Mouse (Mus musculus) embryonic facial prominence, embryonic 13.5 days (tissue): ENCODE measurements at regions not wholly inside any gene's neighbourhood (a gene's known extent, or its start where the extent isn't known, plus 50 kb on each side); places are given as distances from the start of the nearest gene placed in this dataset.

Experiments used
- ATAC-seq: fragments of 200-750 bp; cut with Nextera tagmentation; 2 replicates; pipeline ENCODE4 v1.8.0; 2017; ENCODE audit warnings: low read depth; ENCODE audit not compliant: insufficient number of reproducible peaks, insufficient read depth, low FRiP score, low TSS enrichment
- H3K27ac ChIP-seq: fragments of 300-500 bp; sonication (generic); 2 replicates; pipeline ENCODE4 v1.5.1; 2015; ENCODE audit warnings: moderate library complexity, mild to moderate bottlenecking, inconsistent platforms
- H3K27me3 ChIP-seq: fragments of 300-500 bp; sonication (generic); 2 replicates; pipeline ENCODE4 v1.6.1; 2015; ENCODE audit warnings: mild to moderate bottlenecking, inconsistent platforms
- H3K36me3 ChIP-seq: fragments of 300-500 bp; sonication (generic); 2 replicates; pipeline ENCODE4 v1.6.1; 2015; ENCODE audit warnings: mild to moderate bottlenecking, inconsistent platforms
- H3K4me1 ChIP-seq: fragments of 300-500 bp; sonication (generic); 2 replicates; pipeline ENCODE4 v1.6.1; 2015; ENCODE audit warnings: inconsistent platforms
- H3K4me2 ChIP-seq: fragments of 300-500 bp; sonication (generic); 2 replicates; pipeline ENCODE4 v1.6.1; 2015; ENCODE audit warnings: moderate library complexity, mild to moderate bottlenecking, inconsistent platforms
- H3K4me3 ChIP-seq: fragments of 300-500 bp; sonication (generic); 2 replicates; pipeline ENCODE4 v1.5.1; 2015; ENCODE audit warnings: mild to moderate bottlenecking, inconsistent platforms
- H3K9ac ChIP-seq: fragments of 300-500 bp; sonication (generic); 2 replicates; pipeline ENCODE4 v1.6.1; 2015; ENCODE audit warnings: mild to moderate bottlenecking, inconsistent platforms
- H3K9me3 ChIP-seq: fragments of 300-500 bp; sonication (generic); 2 replicates; pipeline ENCODE4 v1.6.1; 2016; ENCODE audit warnings: inconsistent platforms
- WGBS: fragments of 180-500 bp; shearing (Covaris S2); methylation state at CpG from one replicate; pipeline ENCODE4 v1.1.7; 2015; ENCODE audit warnings: mixed read lengths; 5-methylcytosine and 5-hydroxymethylcytosine counted together

GRCm38 (mm10) chr13:103396526-103397020 is 62.3 kb upstream of the Mast4 start:
- Histone ChIP-seq H3K9ac (no peak overlapping the region), H3K9me3 (no peaks in the 10 kb centered on the region), H3K36me3 (no peaks in the 10 kb centered on the region), H3K27ac (no peak overlapping the region), H3K4me3 (no peak overlapping the region), H3K4me1 (no peaks in the 10 kb centered on the region), H3K4me2 (no peak overlapping the region), H3K27me3 (no peaks in the 10 kb centered on the region)
- 82% methylated on average over 2 of the region's 2 CpGs for WGBS
- no peak for ATAC-seq

GRCm38 (mm10) chr13:103396099-103396498 is 61.8 kb upstream of the Mast4 start:
- Histone ChIP-seq H3K36me3 (no peaks in the 10 kb centered on the region), H3K27me3 (no peaks in the 10 kb centered on the region), H3K4me3 (no peak overlapping the region), H3K4me1 (no peaks in the 10 kb centered on the region), H3K4me2 (no peak overlapping the region), H3K27ac (no peak overlapping the region), H3K9me3 (no peaks in the 10 kb centered on the region), H3K9ac (no peak overlapping the region)
- 83% methylated on average over 9 of the region's 9 CpGs for WGBS
- no peak for ATAC-seq

GRCm38 (mm10) chr13:103392581-103392980 is 58.3 kb upstream of the Mast4 start:
- Histone ChIP-seq H3K4me3 (no peak overlapping the region), H3K9ac (no peak overlapping the region), H3K4me1 (no peaks in the 10 kb centered on the region), H3K4me2 (no peak overlapping the region), H3K27me3 (no peaks in the 10 kb centered on the region), H3K27ac (no peak overlapping the region), H3K36me3 (no peaks in the 10 kb centered on the region), H3K9me3 (no peaks in the 10 kb centered on the region)
- no peak for ATAC-seq
- WGBS: 70% methylated on average over 3 of the region's 3 CpGs

GRCm38 (mm10) chr13:103391396-103391795 is 57.1 kb upstream of the Mast4 start:
- Histone ChIP-seq H3K9me3 (no peaks in the 10 kb centered on the region), H3K9ac (no peak overlapping the region), H3K4me1 (no peaks in the 10 kb centered on the region), H3K27ac (no peak overlapping the region), H3K4me3 (no peak overlapping the region), H3K4me2 (no peak overlapping the region), H3K36me3 (no peaks in the 10 kb centered on the region), H3K27me3 (no peaks in the 10 kb centered on the region)
- WGBS: 83% methylated on average over 4 of the region's 4 CpGs
- no peak for ATAC-seq

DNA sequence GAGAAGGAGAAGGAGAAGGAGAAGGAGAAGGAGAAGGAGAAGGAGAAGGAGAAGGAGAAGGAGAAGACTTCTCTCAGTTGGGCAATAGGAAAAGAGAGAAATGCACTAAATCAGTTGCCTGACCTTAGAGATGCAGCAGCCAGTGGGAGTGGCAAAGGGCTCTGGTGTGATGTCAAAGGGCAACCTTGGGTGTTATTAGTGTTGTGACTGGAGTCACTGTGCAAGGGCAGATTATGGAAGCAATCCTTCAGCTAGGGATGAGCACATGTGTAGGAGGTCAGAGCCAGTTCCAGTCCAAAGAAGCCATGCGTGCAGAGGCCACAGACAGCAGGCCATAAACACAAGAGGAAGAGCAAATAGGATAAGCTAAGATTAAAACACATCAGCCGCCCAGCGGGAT is 56.7 kb upstream of the Mast4 start:
- no peaks in the 10 kb centered on the region for H3K4me1 ChIP-seq
- no peak overlapping the region for H3K9ac ChIP-seq
- no peak for ATAC-seq
- no peaks in the 10 kb centered on the region for H3K36me3 ChIP-seq
- H3K4me2 ChIP-seq: no peak overlapping the region
- H3K9me3 ChIP-seq: no peaks in the 10 kb centered on the region
- H3K27ac ChIP-seq: no peak overlapping the region
- H3K4me3 ChIP-seq: no peak overlapping the region
- 93% methylated on average over 3 of the region's 3 CpGs for WGBS
- H3K27me3 ChIP-seq: no peaks in the 10 kb centered on the region

DNA sequence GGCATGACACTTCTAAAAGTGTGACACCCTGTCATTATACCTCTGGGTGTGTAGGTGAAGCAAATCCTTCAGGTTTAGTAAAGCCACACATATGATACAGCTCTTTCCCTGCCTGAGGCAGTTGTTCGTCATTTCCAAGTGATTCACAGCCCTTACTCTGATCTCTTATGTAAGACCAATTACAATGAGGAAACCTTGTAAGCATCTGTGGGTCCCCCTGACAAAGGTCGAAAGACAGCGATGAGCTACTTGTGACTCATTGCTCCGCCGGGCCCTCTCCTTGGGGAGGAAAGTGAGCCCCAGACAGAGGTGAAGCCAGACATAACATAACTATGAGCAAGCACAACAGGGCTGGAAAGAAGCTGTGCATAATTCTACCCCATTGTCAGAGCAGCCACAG is 52.7 kb upstream of the Mast4 start:
- no peak overlapping the region for H3K4me2 ChIP-seq
- no peak overlapping the region for H3K4me3 ChIP-seq
- no peak overlapping the region for H3K9ac ChIP-seq
- H3K27ac ChIP-seq: no peak overlapping the region
- no peak for ATAC-seq
- H3K36me3 ChIP-seq: no peaks in the 10 kb centered on the region
- no peaks in the 10 kb centered on the region for H3K9me3 ChIP-seq
- no peaks in the 10 kb centered on the region for H3K4me1 ChIP-seq
- 85% methylated on average over 5 of the region's 5 CpGs for WGBS
- no peaks in the 10 kb centered on the region for H3K27me3 ChIP-seq
